Mouse (Mus musculus) kidney, embryonic 15.5 days (tissue): ENCODE data around the gene Art2b. TPM values are rescaled to one million over a fixed set of nuclear protein-coding genes. Genes with fewer than 3 reads are reported as not detected.
"Not testable (repeated sequence)": the region's sequence is repeated elsewhere in the genome, so short reads cannot be mapped to it uniquely, and the experiment has no call there.

ENCODE experiments used
- ATAC-seq: fragments of 200-750 bp; cut with Nextera tagmentation; replicated peaks from 2 replicates; pipeline ENCODE4 v1.8.0; 2017; ENCODE audit warnings: moderate TSS enrichment; ENCODE audit not compliant: low FRiP score
- H3K27ac ChIP-seq: fragments of 300-500 bp; sonication (generic); 2 replicates; pipeline ENCODE4 v1.5.1; 2015; ENCODE audit warnings: mild to moderate bottlenecking, inconsistent platforms
- H3K27me3 ChIP-seq: fragments of 300-500 bp; sonication (generic); 2 replicates; pipeline ENCODE4 v1.6.1; 2015; ENCODE audit warnings: inconsistent platforms
- H3K36me3 ChIP-seq: fragments of 300-500 bp; sonication (generic); 2 replicates; pipeline ENCODE4 v1.6.1; 2015; ENCODE audit warnings: inconsistent platforms
- H3K4me1 ChIP-seq: fragments of 300-500 bp; sonication (generic); 2 replicates; pipeline ENCODE4 v1.6.1; 2015; ENCODE audit warnings: inconsistent platforms
- H3K4me2 ChIP-seq: fragments of 300-500 bp; sonication (generic); 2 replicates; pipeline ENCODE4 v1.6.1; 2015; ENCODE audit warnings: moderate library complexity, mild to moderate bottlenecking, inconsistent platforms
- H3K4me3 ChIP-seq: fragments of 300-500 bp; sonication (generic); replicated peaks from 2 replicates; pipeline ENCODE4 v1.5.1; 2015; ENCODE audit warnings: mild to moderate bottlenecking, inconsistent platforms
- H3K9ac ChIP-seq: fragments of 300-500 bp; sonication (generic); 2 replicates; pipeline ENCODE4 v1.6.1; 2015; ENCODE audit warnings: mild to moderate bottlenecking, inconsistent platforms
- H3K9me3 ChIP-seq: fragments of 300-500 bp; sonication (generic); replicated peaks from 2 replicates; pipeline ENCODE4 v1.6.1; 2016; ENCODE audit warnings: inconsistent platforms
- WGBS: fragments of 180-500 bp; shearing (Covaris S2); methylation state at CpG from one replicate; pipeline ENCODE4 v1.1.7; 2015; ENCODE audit warnings: mixed read lengths; 5-methylcytosine and 5-hydroxymethylcytosine counted together
- polyA plus RNA-seq: library from polyadenylated mRNA; unstranded; fragments of >200 nt; fragmentation: Nextera tagmentation; extraction: Ambion mirVana; gene quantifications from 2 replicates; pipeline ENCODE4 v1.2.1, GENCODE M21; 2015

Art2b gene
- polyA plus RNA-seq, 1 experiment from 2014 or later = not detected

- H3K9me3 ChIP-seq, H3K36me3 ChIP-seq, H3K4me2 ChIP-seq, H3K27ac ChIP-seq, H3K4me3 ChIP-seq, H3K27me3 ChIP-seq, H3K9ac ChIP-seq, H3K4me1 ChIP-seq, ATAC-seq: not testable (repeated sequence)
- WGBS = 92% methylated on average over 3 of the region's 3 CpGs
Measured at GRCm38 (mm10) chr7:101555473-101555872, 29.9 kb downstream of the Art2b start.

- no peak overlapping the region for H3K4me3 ChIP-seq
- no peak overlapping the region for H3K27ac ChIP-seq
- H3K36me3 ChIP-seq = no peaks in the 10 kb centered on the region
- no peak overlapping the region for H3K9ac ChIP-seq
- no peak overlapping the region for H3K4me2 ChIP-seq
- H3K4me1 ChIP-seq = no peaks in the 10 kb centered on the region; the same call in 1 of the 2 replicates
- H3K27me3 ChIP-seq = no peaks in the 10 kb centered on the region
- ATAC-seq = no peak
- H3K9me3 ChIP-seq = no peaks in the 10 kb centered on the region
- WGBS = 89% methylated on average over 1 of the region's 1 CpGs
Measured at GRCm38 (mm10) chr7:101551530-101551929, 33.9 kb downstream of the Art2b start.

GRCm38 (mm10) chr7:101550686-101551485, 34.5 kb downstream of the Art2b start:
- no peak overlapping the region for H3K9ac ChIP-seq
- 56% methylated on average over 7 of the region's 7 CpGs for WGBS
- no peak overlapping the region for H3K27ac ChIP-seq
- H3K4me3 ChIP-seq = no peak overlapping the region
- no peak overlapping the region for H3K4me2 ChIP-seq
- no peaks in the 10 kb centered on the region for H3K9me3 ChIP-seq
- no peaks in the 10 kb centered on the region for H3K36me3 ChIP-seq
- H3K27me3 ChIP-seq = no peaks in the 10 kb centered on the region
- no peaks in the 10 kb centered on the region; the same call in 1 of the 2 replicates for H3K4me1 ChIP-seq
- ATAC-seq = no peak

GRCm38 (mm10) chr7:101549266-101549665, 36.1 kb downstream of the Art2b start:
- Histone ChIP-seq H3K4me2 (no peak overlapping the region), H3K9ac (no peak overlapping the region), H3K4me3 (no peak overlapping the region), H3K27ac (no peak overlapping the region), H3K4me1 (no peaks in the 10 kb centered on the region; the same call in 1 of the 2 replicates), H3K9me3 (no peaks in the 10 kb centered on the region), H3K27me3 (no peaks in the 10 kb centered on the region), H3K36me3 (no peaks in the 10 kb centered on the region)
- whole genome bisulfite sequencing = 88% methylated on average over 3 of the region's 3 CpGs
- ATAC-seq = no peak

GRCm38 (mm10) chr7:101547651-101548050, 37.7 kb downstream of the Art2b start:
- no peak overlapping the region for H3K4me2 ChIP-seq
- H3K4me3 ChIP-seq = no peak overlapping the region

GRCm38 (mm10) chr7:101541734-101542133, 43.7 kb downstream of the Art2b start:
- H3K9me3 ChIP-seq = no peaks in the 10 kb centered on the region
- WGBS = 68% methylated on average over 10 of the region's 10 CpGs
- peaks cover 22% of the 10 kb centered on the region for H3K4me1 ChIP-seq
- H3K27ac ChIP-seq = peak overlapping the region; percentile 58; the same call in 1 of the 2 replicates
- H3K36me3 ChIP-seq = no peaks in the 10 kb centered on the region
- no peaks in the 10 kb centered on the region for H3K27me3 ChIP-seq
- H3K4me2 ChIP-seq = peak overlapping the region; percentile 40
- H3K4me3 ChIP-seq = peak overlapping the region; percentile 21; the same call in 1 of the 2 replicates
- no peak for ATAC-seq
- no peak overlapping the region for H3K9ac ChIP-seq

More at GRCm38 (mm10) chr7:101547651-101548050, 37.7 kb downstream of the Art2b start:
- H3K36me3 ChIP-seq = no peaks in the 10 kb centered on the region
- no peaks in the 10 kb centered on the region for H3K27me3 ChIP-seq
- no peaks in the 10 kb centered on the region; the same call in 1 of the 2 replicates for H3K4me1 ChIP-seq
- WGBS = 76% methylated on average over 3 of the region's 3 CpGs
- H3K9me3 ChIP-seq = no peaks in the 10 kb centered on the region
- H3K9ac ChIP-seq = no peak overlapping the region
- no peak for ATAC-seq
- no peak overlapping the region for H3K27ac ChIP-seq

- no peak for ATAC-seq
- peak overlapping the region; percentile 21 for H3K4me3 ChIP-seq
- no peak overlapping the region for H3K9ac ChIP-seq
- no peaks in the 10 kb centered on the region for H3K9me3 ChIP-seq
- H3K27me3 ChIP-seq = no peaks in the 10 kb centered on the region
- H3K36me3 ChIP-seq = no peaks in the 10 kb centered on the region
- peak overlapping the region; percentile 40 for H3K4me2 ChIP-seq
- 4% methylated on average over 11 of the region's 11 CpGs for WGBS
- H3K27ac ChIP-seq = peak overlapping the region; percentile 58; the same call in 1 of the 2 replicates
- peaks cover 22% of the 10 kb centered on the region for H3K4me1 ChIP-seq
Measured at GRCm38 (mm10) chr7:101541132-101541531, 44.3 kb downstream of the Art2b start.

GRCm38 (mm10) chr7:101540684-101541083, 44.7 kb downstream of the Art2b start:
- peaks cover 22% of the 10 kb centered on the region for H3K4me1 ChIP-seq
- no peaks in the 10 kb centered on the region for H3K9me3 ChIP-seq
- no peak for ATAC-seq
- H3K27ac ChIP-seq = 0 out of 2 replicates have a peak overlapping the region, but pooled peaks have one; percentile 58
- H3K4me3 ChIP-seq = no peak overlapping the region
- H3K4me2 ChIP-seq = peak overlapping the region; percentile 40
- no peak overlapping the region for H3K9ac ChIP-seq
- H3K27me3 ChIP-seq = no peaks in the 10 kb centered on the region
- 65% methylated on average over 5 of the region's 5 CpGs for whole genome bisulfite sequencing
- H3K36me3 ChIP-seq = no peaks in the 10 kb centered on the region

GRCm38 (mm10) chr7:101539774-101540173, 45.6 kb downstream of the Art2b start:
- WGBS = 40% methylated on average over 9 of the region's 9 CpGs

GRCm38 (mm10) chr7:101538141-101538933, 47.1 kb downstream of the Art2b start:
- no peaks in the 10 kb centered on the region for H3K36me3 ChIP-seq
- H3K4me1 ChIP-seq = peaks cover 25% of the 10 kb centered on the region
- H3K27me3 ChIP-seq = no peaks in the 10 kb centered on the region
- no peak overlapping the region for H3K9ac ChIP-seq
- no peaks in the 10 kb centered on the region for H3K9me3 ChIP-seq
- WGBS = 38% methylated on average over 14 of the region's 14 CpGs
- H3K4me2 ChIP-seq = peak overlapping the region; percentile 39
- ATAC-seq = no peak
- no peak overlapping the region for H3K27ac ChIP-seq
- no peak overlapping the region for H3K4me3 ChIP-seq

More at GRCm38 (mm10) chr7:101539774-101540173, 45.6 kb downstream of the Art2b start:
- no peaks in the 10 kb centered on the region for H3K27me3 ChIP-seq
- H3K9ac ChIP-seq = no peak overlapping the region
- H3K4me1 ChIP-seq = peaks cover 22% of the 10 kb centered on the region
- H3K36me3 ChIP-seq = no peaks in the 10 kb centered on the region
- ATAC-seq = no peak
- no peak overlapping the region for H3K4me3 ChIP-seq
- no peak overlapping the region for H3K4me2 ChIP-seq
- H3K9me3 ChIP-seq = no peaks in the 10 kb centered on the region
- no peak overlapping the region for H3K27ac ChIP-seq

- Histone ChIP-seq H3K36me3 (no peaks in the 10 kb centered on the region), H3K4me1 (peaks cover 25% of the 10 kb centered on the region), H3K27me3 (no peaks in the 10 kb centered on the region), H3K9me3 (no peaks in the 10 kb centered on the region), H3K4me3 (no peak overlapping the region), H3K27ac (no peak overlapping the region), H3K9ac (no peak overlapping the region), H3K4me2 (no peak overlapping the region)
- ATAC-seq = no peak
- WGBS = 49% methylated on average over 8 of the region's 8 CpGs
Measured at GRCm38 (mm10) chr7:101537541-101537940, 47.9 kb downstream of the Art2b start.

- Histone ChIP-seq H3K4me3 (no peak overlapping the region), H3K27ac (no peak overlapping the region), H3K9ac (no peak overlapping the region), H3K4me1 (peaks cover 13% of the 10 kb centered on the region), H3K36me3 (no peaks in the 10 kb centered on the region), H3K27me3 (no peaks in the 10 kb centered on the region), H3K9me3 (no peaks in the 10 kb centered on the region), H3K4me2 (no peak overlapping the region)
- ATAC-seq = no peak
- 82% methylated on average over 5 of the region's 5 CpGs for WGBS
Measured at GRCm38 (mm10) chr7:101535517-101535916, 49.9 kb downstream of the Art2b start.
